ENCODE assay signal across 9 mouse cellular contexts in genomic region chr1:119548668-119549326, GRCm38 (mm10). TPM values are rescaled to one million over a fixed set of nuclear protein-coding genes. Genes with fewer than 3 reads are reported as not detected.
DNase-seq lines count a peak whose midpoint lies in the region; ATAC-seq lines count a peak whose summit lies in the region.
"Had no signal": no experiment of that assay in that cellular context is flagged by ENCODE, and none has a peak within 500 bp of the region (broad histone marks: within the 10 kb centered on the region; RNA-seq: fewer than 3 reads in every experiment).

No protein-coding gene starts in this region.

- 68% methylated on average over 7 of the region's 7 CpGs for WGBS in forebrain, embryonic 15.5 days
- WGBS in hindbrain, embryonic 12.5 days = 75% methylated on average over 7 of the region's 7 CpGs

- H3K36me3 ChIP-seq in forebrain, embryonic 15.5 days = no peaks in the 10 kb centered on the region
- H3K36me3 ChIP-seq in hindbrain, embryonic 12.5 days = peaks cover 7% of the 10 kb centered on the region; the same call in 1 of the 2 replicates

- H3K9ac ChIP-seq in forebrain, embryonic 15.5 days (replicated peaks) = no peak overlapping the region
- H3K9ac ChIP-seq in hindbrain, embryonic 12.5 days = no peak overlapping the region
- H3K9ac ChIP-seq: lung, embryonic 15.5 days had no signal

- H3K9me3 ChIP-seq in forebrain, embryonic 15.5 days = no peaks in the 10 kb centered on the region
- H3K9me3 ChIP-seq in hindbrain, embryonic 12.5 days (replicated peaks) = no peaks in the 10 kb centered on the region
- H3K9me3 ChIP-seq: lung, embryonic 15.5 days had no signal

- H3K4me2 ChIP-seq in forebrain, embryonic 15.5 days (replicated peaks) = no peak overlapping the region
- no peak overlapping the region for H3K4me2 ChIP-seq in hindbrain, embryonic 12.5 days (replicated peaks)
- H3K4me2 ChIP-seq: lung, embryonic 15.5 days had no signal

- peak; percentile 91 for DNase-seq in NIH3T3 (ENCODE audit: low read depth)
- DNase-seq in c-Kit-positive CD71-negative TER-119-negative erythroid progenitor cells, embryonic 14.5 days (ENCODE audit: low read depth) = peak; percentile 63
- peak; percentile 55 for DNase-seq in layer of hippocampus, adult 9-10 months (ENCODE audit: low spot score)
- DNase-seq in lung, postnatal 4 days = peak; percentile 59 to 81
- DNase-seq in right cerebral cortex, adult 2 months (ENCODE audit: low spot score in 2 of 2) = peak; percentile 89 to 92
- DNase-seq in yolk sac, embryonic 10.5 days (ENCODE audit: low spot score) = no peak

- H3K27me3 ChIP-seq in forebrain, embryonic 15.5 days = no peaks in the 10 kb centered on the region
- no peaks in the 10 kb centered on the region for H3K27me3 ChIP-seq in hindbrain, embryonic 12.5 days
- H3K27me3 ChIP-seq: lung, embryonic 15.5 days had no signal

- ATAC-seq in forebrain, embryonic 15.5 days (replicated peaks) = peak; percentile 46
- ATAC-seq in hindbrain, embryonic 12.5 days (ENCODE audit: low FRiP score) = 0 out of 2 replicates have a peak, but pooled peaks have one; percentile 26

- H3K4me3 ChIP-seq in forebrain, embryonic 15.5 days = no peak overlapping the region
- H3K4me3 ChIP-seq in hindbrain, embryonic 12.5 days = no peak overlapping the region
- H3K4me3 ChIP-seq: lung, embryonic 15.5 days had no signal

- no peaks in the 10 kb centered on the region for H3K4me1 ChIP-seq in forebrain, embryonic 15.5 days
- H3K4me1 ChIP-seq in hindbrain, embryonic 12.5 days = no peaks in the 10 kb centered on the region

- no peak overlapping the region for H3K27ac ChIP-seq in forebrain, embryonic 15.5 days (replicated peaks)
- no peak overlapping the region for H3K27ac ChIP-seq in hindbrain, embryonic 12.5 days
- H3K27ac ChIP-seq: lung, embryonic 15.5 days had no signal

RNA-seq across cellular contexts. Expression of gene Tmem185b, which starts 22.8 kb away (rescaled TPM):
- 18.8 and 21.3 TPM in 2 replicates for polyA plus RNA-seq in forebrain, embryonic 15.5 days (2015; fragmentation: Nextera tagmentation; extraction: Ambion mirVana)
- 19.9 and 21.9 TPM in 2 replicates for polyA plus RNA-seq in hindbrain, embryonic 12.5 days (2016; fragmentation: Nextera tagmentation; extraction: Ambion mirVana)

RNA-seq across cellular contexts. Expression of gene Ralb, which starts 44.2 kb away (rescaled TPM):
- 50.5 and 50.9 TPM in 2 replicates for polyA plus RNA-seq in forebrain, embryonic 15.5 days (2015; fragmentation: Nextera tagmentation; extraction: Ambion mirVana)
- polyA plus RNA-seq in hindbrain, embryonic 12.5 days (2016; fragmentation: Nextera tagmentation; extraction: Ambion mirVana) = 97.7 and 99.9 TPM in 2 replicates
